Mouse (Mus musculus): ENCODE measurements around the gene Olfr548-ps1.
"Not testable (repeated sequence)": the region's sequence is repeated elsewhere in the genome, so short reads cannot be mapped to it uniquely, and the experiment has no call there.

Gene Olfr548-ps1

DNA sequence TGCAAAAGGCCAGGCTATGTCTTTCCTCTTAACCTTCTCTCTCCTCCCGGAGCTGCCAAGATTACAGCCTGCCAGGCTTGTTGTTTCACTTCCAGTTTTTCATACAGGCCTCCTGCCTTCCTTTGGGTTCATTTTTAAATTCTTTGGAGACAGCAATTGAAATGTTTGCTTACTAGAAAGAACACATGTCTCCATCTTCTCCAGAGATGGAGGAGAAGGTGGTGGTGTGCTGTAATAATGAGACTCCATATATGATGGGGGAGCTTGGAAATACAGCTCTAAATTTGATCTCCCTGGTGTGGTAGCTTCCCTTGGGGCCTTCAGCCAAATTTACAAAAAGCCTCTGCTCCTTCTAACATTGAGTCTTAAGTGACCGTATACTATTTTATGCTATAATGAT lies at the start of gene Olfr548-ps1:
Gene Olfr548-ps1, plus strand, starts transcription at position 301 of the 400 bp plus-strand sequence.
- DNase-seq: no peak

DNA sequence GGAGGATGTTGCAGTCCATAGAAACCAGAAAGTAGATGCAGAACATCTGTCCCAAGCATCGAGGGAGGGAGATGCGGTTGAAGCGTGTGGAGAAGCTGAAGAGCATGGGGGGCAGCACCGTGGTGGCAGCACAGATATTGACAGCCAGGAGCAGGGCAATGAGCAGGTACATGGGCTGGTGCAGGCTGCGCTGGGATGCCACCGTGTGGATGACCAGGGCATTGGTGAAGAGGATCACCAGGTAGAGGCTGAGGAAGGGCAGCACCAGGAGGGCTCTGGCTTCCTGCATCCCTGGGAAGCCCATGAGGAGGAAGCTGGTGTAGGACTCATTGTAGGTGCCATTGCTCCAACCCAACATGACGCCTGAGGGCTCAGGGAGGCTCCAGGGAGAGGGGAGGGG lies 46.3 kb upstream of the Olfr548-ps1 start:
- DNase-seq: not testable (repeated sequence)

DNA sequence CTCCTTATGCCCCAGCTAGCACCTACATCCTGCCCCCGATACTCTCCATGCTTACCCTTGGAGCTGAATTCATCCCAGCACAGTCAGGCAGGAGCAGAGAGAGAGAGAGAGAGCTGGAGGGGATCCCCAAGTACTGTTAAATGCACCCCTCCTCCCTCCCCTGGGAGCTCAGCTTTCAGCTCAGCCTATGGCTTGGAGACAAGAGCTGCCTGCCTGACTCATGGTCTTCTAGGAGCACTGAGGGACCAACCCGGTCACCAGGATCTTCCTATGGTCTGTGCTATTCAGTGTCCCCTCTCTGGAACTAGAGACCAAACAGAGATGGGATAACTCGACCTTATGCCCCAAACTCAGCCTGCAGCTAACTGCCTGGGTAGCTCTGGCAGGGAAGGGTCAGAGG lies 41.2 kb upstream of the Olfr548-ps1 start, which contains the start of gene Olfr545:
Gene Olfr545, minus strand, starts transcription at position 101 of the 400 bp plus-strand sequence.
- DNase-seq: no peak

DNA sequence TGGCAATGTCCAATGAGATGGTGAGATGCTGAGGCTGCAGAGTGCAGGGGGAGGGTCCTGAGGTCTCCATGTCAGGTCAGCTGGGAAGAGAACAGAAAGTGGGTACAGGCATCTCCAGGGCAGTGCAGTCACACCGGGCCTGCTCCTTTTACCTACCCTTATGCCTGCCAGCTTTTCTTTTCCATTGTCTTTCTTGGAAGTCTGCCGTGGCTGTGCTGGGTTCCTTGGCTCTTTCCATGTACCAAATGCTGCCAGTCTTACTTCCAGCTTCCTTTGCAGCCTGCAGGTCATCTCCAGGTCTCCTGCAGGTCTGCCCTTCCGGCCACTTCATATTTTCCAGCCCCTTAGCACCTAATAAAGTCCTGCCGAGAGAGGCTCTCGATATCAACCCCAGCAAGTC lies 38.7 kb upstream of the Olfr548-ps1 start:
- no peak for DNase-seq

DNA sequence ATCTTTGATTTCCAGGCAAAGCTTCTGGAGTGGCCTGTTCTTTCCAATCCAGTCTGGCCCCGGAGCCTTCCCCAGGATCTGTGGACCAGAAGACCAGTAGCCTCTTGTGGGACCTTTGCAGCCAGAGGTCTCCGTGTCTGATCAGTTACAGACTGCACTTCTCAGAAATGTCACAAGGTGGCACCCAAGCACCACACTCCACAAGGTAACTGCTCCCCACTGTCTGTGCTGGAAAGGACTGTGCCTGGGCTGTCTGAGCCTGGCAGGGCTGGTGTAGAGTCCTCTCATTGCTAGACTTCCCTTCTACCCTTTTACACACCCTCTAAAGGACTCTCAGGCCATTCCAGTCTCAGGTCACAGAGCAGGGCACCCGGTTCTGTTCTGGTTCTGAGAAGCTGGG lies 33.8 kb upstream of the Olfr548-ps1 start:
- peak; percentile 78 for DNase-seq

DNA sequence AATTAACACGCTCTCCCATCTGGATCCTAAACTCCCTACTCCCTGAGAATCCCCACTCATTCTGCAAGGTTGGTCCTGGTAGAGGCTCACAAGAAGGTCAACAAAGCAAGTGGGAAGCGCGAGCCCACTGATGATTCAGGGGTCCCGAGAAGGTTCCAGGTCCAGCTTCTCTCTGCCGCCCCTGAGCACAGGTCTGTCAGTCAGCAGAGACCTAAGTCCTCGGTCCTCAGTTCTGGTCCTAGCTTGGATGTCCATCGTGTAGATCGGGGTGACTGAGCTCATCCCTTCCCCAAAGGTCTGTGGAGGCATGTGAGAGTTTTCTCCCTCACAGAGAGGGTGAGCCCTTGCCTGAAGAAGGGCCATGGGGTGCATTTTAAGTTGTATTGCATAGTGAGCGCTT lies 32.6 kb upstream of the Olfr548-ps1 start:
- DNase-seq: no peak

DNA sequence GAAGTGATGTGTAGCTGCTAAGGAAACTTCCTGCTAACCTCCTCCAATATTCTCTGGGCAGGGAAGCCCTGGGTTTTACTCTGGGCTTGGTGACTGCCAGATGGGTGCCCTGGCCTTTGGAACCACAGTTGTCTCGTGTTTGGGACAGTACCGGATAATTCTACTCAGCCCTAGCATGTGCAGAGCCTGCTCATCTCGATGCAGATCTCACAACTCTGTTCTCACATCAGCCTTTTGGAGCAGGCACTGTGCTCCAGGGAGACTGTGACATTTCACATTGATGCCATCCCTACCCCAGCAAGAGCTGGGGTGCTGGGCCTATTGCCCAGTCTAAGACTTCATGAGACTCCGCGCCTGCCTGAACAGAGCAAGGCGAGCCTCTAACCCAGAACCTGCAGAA lies 32.0 kb upstream of the Olfr548-ps1 start:
- DNase-seq: no peak

DNA sequence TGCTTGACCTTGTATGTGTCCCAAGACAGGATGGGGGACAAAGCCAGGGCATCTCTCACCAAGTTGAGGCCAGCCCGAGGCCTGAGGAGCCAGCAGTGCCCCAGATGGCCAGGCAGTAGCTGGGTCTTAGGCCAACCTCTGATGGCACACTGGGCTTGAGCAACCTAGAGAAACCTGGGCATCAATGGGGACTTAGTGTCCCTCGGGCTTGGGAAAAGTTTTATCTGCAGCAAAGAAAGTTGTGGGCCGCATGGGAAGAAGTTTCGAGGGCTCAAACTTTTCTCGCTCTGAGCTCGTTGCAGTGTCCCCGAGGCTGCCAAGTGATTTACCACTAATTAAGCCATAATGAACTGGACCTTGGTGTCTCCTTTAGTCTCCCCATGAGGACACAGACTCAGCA lies 31.0 kb upstream of the Olfr548-ps1 start:
- DNase-seq: no peak

DNA sequence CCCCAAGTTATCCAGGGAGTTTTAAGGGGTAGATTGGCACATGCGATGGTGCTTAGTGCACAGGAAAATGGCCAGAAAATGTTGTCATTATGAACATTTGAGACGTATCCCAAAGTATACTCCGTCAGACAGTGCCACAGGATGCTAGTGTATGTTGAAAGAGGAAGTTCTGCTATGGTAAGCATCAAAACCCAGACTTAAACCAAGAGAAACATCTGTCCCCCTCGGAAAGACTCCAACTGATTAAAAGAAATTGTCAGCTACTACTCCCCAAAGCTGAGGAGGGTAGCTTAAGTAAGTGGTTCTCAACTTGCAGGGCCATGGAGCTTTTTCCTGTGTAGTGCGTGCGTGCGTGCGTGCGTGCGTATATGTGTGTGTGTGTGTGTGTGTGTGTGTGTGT lies 28.8 kb upstream of the Olfr548-ps1 start:
- DNase-seq: no peak

DNA sequence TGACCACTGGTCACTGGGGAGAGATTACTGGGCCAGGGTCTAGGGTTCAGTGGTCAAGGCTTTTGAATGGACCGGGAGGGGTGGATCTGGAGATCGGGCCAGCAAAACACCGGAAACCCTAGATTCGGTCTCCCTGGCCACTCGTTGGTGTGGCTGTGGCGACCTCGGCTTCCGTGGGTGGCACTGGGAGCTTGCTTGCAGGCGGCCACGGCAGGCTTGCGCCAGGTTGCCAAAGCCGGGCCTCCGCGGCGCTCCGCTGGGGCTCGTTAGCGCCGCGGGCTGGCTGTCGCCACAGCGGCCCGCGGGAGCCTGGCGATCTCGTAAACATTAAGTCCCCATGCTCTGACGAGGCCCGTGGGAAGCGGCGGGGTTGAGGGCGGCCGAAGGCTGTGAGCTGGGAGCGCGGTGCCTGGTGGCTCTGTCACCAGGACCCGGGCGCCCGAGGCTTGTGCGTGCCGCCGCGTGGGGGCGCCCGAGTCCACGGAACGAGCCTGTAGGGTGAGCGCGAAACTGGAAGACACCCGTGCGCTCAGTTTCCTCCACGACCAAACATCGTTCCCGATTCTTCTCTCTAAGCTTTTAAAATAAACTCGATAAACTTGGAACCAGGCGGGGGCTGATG lies 27.8 kb upstream of the Olfr548-ps1 start:
- peak; percentile 89 for DNase-seq

DNA sequence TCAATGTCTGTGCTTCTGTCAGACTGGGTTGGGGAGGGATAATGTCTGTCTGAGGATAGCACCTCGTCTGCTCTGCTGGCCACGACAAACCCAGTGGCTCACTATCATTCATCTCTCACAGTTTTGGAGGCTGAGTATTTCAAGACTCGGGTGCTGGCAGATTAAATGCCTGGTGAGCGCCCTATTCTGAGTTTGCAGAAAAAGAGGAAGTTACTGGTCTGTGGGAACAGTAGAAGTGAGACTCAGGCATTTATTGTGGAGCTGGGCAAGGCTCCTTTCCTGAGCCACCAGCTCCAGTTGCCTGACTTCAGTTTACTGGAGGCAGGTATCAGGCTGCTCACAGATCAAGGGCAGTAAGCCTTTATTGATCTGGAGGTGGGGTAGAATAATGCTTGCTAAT lies 26.6 kb upstream of the Olfr548-ps1 start:
- no peak for DNase-seq

DNA sequence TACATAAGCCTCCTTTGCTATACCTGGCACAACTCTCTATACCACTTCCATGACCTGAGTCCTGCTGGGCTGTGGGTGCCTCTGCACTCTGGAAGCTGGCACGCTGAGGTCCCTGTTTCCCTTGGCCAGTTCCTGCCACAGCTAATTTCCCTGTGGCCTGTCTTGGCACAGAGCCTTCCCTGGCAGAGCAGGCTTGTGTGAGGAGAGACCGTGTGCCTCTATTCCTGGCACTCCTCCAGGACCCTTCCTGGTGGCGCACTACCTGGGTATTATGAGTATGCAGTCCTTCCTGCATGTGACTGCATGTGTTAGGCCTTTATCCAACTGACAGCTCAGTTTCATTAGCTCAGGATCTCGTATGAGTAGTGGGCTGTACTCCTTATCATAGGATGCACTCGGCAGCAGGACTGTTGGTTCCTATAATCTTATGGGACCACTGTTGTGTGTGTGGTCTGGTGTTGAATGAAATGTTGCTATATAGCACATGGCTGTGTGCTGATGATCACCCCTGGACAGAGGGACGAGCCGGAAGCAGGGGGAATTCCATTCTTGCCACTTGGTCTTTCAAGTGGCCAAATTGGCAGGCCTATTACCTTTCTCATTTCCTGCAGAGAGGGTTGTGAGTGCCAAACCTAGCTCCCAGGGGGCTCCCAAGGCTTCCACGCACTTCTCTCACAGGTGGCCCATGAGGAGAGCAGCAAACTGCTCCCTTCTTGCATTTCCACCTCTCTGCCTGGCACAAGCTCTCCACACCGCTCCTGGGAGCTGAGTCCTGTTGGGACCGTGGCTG lies 24.2 kb upstream of the Olfr548-ps1 start:
- peak; percentile 28 for DNase-seq

DNA sequence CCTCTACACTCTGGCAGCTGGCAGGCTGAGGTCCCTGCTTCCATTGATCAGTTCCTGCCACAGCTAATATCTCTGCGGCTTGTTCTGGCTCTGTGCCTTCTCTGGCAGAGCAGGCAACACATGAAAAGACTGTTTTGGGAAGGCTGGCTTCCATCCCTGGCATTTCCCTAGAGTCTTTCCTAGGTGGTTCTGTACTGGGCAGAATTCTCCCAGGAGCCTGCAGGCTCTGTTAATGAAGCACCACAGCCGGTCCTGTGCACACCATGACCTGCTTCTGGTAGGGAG lies 23.7 kb upstream of the Olfr548-ps1 start:
- DNase-seq: no peak

DNA sequence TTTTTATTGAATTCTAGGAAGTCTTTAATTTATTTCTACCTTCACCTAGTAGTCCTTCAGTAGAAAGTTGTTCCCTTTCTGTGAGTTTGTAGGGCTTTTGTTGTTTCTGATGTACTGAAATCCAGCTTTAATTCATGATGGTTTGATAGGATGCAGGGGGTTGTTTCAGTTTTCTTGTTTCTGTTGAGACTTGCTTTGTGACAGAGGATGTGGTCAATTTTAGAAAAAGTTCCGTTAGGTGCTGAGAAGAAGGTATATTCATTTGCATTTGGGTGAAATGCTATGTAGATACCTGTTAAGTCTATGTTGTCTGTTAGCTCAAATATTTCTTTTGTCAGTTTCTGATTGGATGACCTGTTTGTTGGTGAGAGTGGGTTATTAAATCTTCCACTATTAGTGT lies 11.6 kb upstream of the Olfr548-ps1 start:
- DNase-seq: no peak

DNA sequence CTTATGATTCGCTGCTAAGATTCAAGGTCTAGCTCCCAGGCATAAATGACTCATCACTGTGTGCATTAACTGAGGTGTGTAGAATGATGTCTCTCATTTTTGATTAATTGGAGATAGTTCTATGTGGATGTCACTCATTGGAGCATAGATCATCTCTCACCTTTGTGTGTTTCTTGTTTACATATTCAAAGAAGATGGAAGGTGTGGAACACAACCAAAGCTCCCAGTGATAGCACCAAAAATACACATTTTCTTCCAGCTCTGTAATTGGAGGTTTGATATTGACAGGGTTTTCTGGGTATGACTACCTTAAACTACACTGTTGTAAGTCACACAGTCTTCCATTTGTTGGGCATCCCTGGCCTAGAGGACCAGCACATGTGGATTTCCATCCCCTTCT lies 6.2 kb upstream of the Olfr548-ps1 start, which contains the start of gene Olfr547:
Gene Olfr547, plus strand, starts transcription at position 301 of the 400 bp plus-strand sequence.
- no peak for DNase-seq

DNA sequence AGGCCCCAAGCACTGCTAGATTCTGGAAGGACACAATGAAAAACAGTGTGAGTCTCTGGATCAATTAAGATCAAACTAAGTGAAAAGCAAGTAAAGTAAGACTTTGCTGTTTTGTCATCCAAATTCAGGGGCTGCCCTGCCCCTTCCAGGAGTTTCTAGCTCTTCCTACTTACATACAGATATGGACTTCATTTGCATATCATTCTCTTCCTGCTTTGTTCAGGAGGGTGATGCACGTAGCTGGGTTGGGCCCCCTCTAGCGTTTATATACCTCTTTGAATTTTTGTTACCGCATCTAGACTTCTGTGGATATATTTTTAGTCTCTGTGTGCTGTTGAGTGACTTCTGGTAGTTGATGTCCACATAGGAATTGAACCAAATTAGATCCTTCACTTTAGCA lies 555 bp downstream of the Olfr548-ps1 start:
- no peak for DNase-seq

DNA sequence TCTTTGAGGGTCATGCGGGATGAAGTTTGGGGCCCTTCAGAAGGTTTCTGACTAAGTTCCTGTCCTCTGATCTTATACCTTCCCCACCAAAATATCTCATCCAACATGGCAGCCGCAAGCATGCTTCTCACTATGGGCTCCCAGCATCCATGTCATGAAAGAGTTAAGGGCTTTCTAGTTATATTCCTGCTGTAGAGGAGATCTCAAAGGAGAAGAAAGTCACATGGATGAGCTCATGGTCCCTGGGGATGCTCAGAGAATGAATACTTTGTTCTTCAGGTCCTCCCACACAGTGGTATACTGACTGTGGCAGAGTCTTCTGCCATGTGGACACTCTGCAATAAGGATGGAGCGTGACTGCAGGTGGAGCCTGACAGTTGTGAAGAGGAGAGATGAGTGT lies 8.9 kb downstream of the Olfr548-ps1 start, which contains the start of gene Olfr549:
Gene Olfr549, plus strand, starts transcription at position 301 of the 400 bp plus-strand sequence.
- DNase-seq: no peak

DNA sequence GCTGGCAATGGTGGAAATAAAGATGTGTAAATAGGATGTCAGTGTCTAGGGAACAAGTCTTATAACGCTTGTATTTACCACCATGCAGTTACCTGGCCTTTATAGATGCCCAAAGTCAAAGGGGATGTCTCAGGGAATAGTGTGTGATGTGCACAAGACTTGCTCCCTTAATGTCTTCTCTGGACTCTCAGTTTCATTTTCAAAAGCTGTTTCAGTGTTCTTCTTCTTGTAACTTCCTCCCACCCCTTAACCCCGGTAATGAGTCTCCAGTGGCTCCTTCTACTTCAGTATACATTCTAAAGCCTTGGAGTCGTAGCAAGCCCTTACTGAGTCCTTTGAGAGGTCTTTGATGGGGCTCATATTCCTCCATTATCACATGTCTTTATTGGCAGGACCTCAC lies 12.6 kb downstream of the Olfr548-ps1 start:
- DNase-seq: no peak

DNA sequence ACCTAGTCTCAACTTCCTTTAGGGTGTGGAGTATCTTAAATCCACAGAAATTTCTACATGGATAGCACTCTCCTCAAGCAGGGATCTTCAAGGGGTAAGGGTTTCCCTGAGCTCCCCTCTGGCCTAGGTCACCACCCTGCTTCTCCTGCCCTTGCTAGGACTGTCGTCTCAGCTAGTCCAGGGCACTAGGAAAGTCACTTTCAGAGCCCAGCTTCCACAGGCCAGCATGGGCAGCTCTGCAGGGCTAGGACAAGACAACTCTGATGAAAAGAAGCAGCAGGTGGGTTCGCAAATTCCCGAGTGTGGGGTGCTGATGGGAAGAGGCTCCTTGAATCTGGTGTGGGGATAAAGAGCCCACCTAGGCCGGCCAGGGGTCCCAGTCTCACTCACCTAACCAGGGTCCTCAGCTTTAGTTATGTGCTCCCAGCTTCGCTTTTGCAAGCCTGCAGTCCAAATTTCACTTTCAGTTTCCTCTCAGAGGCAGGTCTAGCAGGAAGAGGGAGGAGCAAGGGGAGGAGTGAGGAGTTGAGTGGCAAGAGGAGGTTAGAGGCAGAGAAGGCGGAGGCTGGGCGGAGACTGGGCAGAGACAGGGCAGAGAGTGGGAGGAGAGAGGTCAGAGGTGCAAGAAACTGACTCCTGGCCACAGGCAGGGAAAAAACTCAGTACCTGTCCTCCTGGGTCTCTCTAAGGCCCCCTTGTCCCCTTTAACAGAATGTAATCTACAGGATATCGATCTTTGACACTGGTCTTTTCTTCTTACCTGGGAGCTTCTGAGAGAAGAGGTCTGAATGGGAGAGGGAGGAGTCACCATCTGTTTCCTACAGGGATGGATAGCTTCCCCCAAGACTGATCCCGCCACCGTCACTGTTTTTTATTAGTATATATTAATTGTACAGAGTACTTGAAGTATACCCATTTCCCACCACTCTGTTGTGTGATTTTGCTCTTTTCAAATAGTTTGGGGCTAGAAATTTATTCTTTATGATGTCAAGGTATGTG lies 24.6 kb downstream of the Olfr548-ps1 start, which contains the start of gene Trim21:
Gene Trim21, minus strand, starts transcription at position 488 of the 999 bp plus-strand sequence.
- peak; percentile 92 for DNase-seq

DNA sequence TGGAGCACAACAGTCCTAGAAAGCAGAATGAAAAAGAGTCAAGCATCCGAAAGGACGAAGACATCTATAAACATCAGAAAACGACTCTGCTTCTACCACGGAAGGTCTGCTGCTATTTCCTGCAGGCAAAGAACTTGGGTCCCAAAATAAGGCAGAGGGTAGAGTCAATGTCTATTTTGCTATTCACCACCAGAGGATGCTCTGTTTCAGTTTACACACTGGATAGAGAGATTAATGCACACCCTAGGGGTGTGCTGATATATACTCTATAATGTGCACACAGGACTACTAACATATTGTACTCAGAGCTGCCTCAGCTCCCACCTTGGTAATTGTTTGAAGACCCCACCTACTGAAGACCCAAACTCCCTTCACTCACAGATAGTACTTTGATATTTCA lies 25.5 kb downstream of the Olfr548-ps1 start:
- no peak for DNase-seq

DNA sequence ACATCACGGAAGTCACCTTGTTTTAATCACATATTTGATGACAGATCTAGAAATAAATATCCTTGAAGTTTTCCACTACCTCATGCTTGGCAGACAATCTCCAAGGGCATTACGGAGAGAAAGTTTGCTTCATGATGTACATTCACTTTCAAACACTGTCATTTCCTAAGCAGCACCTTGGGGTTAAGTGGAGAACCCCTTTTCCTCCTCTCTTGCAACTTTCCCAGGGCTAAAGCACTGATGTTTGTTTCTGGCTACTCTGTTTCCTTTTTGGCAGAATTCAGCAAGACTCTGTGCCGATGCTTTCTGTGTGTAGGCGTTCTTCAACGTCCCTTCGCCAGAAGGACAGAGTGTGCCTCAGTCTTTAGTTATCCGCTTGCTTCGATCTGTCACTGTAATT lies 30.4 kb downstream of the Olfr548-ps1 start, which contains the start of gene Olfr550:
Gene Olfr550, plus strand, starts transcription at position 301 of the 400 bp plus-strand sequence.
- DNase-seq: no peak

DNA sequence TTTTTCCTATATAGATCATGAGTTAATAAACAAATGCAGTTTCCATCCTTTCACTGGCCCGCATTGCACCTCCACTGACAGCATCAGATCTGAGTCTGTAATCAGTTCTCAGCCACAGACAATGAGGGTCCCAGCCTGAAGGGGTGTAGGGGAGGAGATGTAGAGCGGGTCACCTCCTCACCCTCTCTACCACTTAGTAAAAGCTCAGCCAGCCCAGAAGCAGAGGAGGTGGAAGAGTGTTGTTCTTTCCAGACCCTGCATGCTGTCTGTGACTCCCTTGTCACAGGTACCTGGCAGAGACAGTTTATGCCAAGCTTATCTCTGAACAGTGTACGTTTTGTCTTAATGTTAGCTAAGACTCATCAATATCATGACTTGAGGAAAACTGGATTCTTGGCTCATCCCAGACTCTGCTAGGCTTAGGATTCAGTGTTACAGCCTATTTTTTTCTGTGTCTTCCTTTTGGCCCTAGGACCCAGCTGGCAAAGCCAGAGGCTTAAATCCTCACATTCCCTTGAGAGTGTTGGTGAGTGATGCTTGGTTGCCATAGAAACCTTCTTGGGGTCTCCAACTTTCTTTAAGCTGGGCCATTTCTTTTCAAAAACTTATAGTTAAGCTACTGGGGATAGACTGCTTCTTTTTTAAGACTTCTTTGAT lies 32.6 kb downstream of the Olfr548-ps1 start:
- DNase-seq: no peak
